ENCODE assay signal across 8 mouse cellular contexts in genomic region chrX:143996716-143997115, GRCm38 (mm10).
DNase-seq lines count a peak whose midpoint lies in the region; ATAC-seq and TF ChIP-seq lines count a peak whose summit lies in the region.

No protein-coding gene starts in this region.

- WGBS in heart, postnatal 0 days = 13% methylated on average over 4 of the region's 4 CpGs
- 29% methylated on average over 4 of the region's 4 CpGs for WGBS in midbrain, embryonic 15.5 days

- H3K4me1 ChIP-seq in heart, postnatal 0 days (ENCODE audit: control insufficient read depth, insufficient read depth) = no peaks in the 10 kb centered on the region
- H3K4me1 ChIP-seq in midbrain, embryonic 15.5 days = no peaks in the 10 kb centered on the region

- no peaks in the 10 kb centered on the region for H3K9me3 ChIP-seq in heart, postnatal 0 days (replicated peaks; ENCODE audit: control insufficient read depth, low read length)
- no peaks in the 10 kb centered on the region for H3K9me3 ChIP-seq in midbrain, embryonic 15.5 days

- TF ChIP-seq CTCF in heart, postnatal 0 days (IDR thresholded peaks at IDR 0.05; ENCODE audit: low read depth) = peak; percentile 46

- no peak for ATAC-seq in heart, postnatal 0 days (ENCODE audit: insufficient read depth, low read depth)
- ATAC-seq in midbrain, embryonic 15.5 days (replicated peaks) = 0 out of 2 replicates have a peak, but pooled peaks have one; percentile 11
- ATAC-seq in CD4-positive, CD25-positive, alpha-beta regulatory T cell, adult 4 months = no peak
- ATAC-seq in erythroblast, adult 5-6 weeks (replicated peaks; ENCODE audit: low FRiP score, poor library complexity, severe bottlenecking) = no peak

- no peak overlapping the region for H3K9ac ChIP-seq in heart, postnatal 0 days (replicated peaks; ENCODE audit: low read depth, low read length)
- H3K9ac ChIP-seq in midbrain, embryonic 15.5 days = no peak overlapping the region

- H3K4me2 ChIP-seq in heart, postnatal 0 days (ENCODE audit: low read depth, low read length) = no peak overlapping the region; the same call in 1 of the 2 replicates
- H3K4me2 ChIP-seq in midbrain, embryonic 15.5 days = no peak overlapping the region

- DNase-seq in urinary bladder, postnatal 14 days (ENCODE audit: low spot score) = peak; percentile 4
- DNase-seq in urinary bladder, postnatal 25 days (ENCODE audit: low spot score) = no peak
- DNase-seq in embryo, embryonic 11.5 days (ENCODE audit: low read depth, low spot score) = peak; percentile 9
- DNase-seq in heart, postnatal 0 days (ENCODE audit: low spot score) = peak; percentile 40
- DNase-seq in layer of hippocampus, adult 18-20 months (ENCODE audit: low spot score in 2 of 2) = peak; percentile 21 to 58

- H3K27me3 ChIP-seq in heart, postnatal 0 days (ENCODE audit: control insufficient read depth, insufficient read depth, low read length) = no peaks in the 10 kb centered on the region
- H3K27me3 ChIP-seq in midbrain, embryonic 15.5 days (replicated peaks) = no peaks in the 10 kb centered on the region

- H3K27ac ChIP-seq in heart, postnatal 0 days (ENCODE audit: low read depth) = no peak overlapping the region
- no peak overlapping the region for H3K27ac ChIP-seq in midbrain, embryonic 15.5 days

- no peak for TF ChIP-seq EP300 in heart, postnatal 0 days (IDR thresholded peaks at IDR 0.05; ENCODE audit: low read depth)

- H3K36me3 ChIP-seq in heart, postnatal 0 days (replicated peaks; ENCODE audit: control insufficient read depth, insufficient read depth, low read length) = no peaks in the 10 kb centered on the region
- no peaks in the 10 kb centered on the region for H3K36me3 ChIP-seq in midbrain, embryonic 15.5 days (replicated peaks)

- H3K4me3 ChIP-seq in heart, postnatal 0 days (ENCODE audit: low read depth, low read length) = no peak overlapping the region
- no peak overlapping the region for H3K4me3 ChIP-seq in midbrain, embryonic 15.5 days
